Mouse (Mus musculus): Measurements from ENCODE around the gene Cops9.

Gene Cops9

GRCm38 (mm10) chr1:92613175-92613574 lies 28.6 kb downstream of the Cops9 start:
- ATAC-seq (ENCODE audit: insufficient number of reproducible peaks, low FRiP score, low TSS enrichment), result no peak

GRCm38 (mm10) chr1:92611008-92611407 lies 30.8 kb downstream of the Cops9 start:
- no peak for ATAC-seq (ENCODE audit: insufficient number of reproducible peaks, low FRiP score, low TSS enrichment)

GRCm38 (mm10) chr1:92607711-92608110 lies 34.1 kb downstream of the Cops9 start:
- ATAC-seq (ENCODE audit: insufficient number of reproducible peaks, low FRiP score, low TSS enrichment), result no peak

- ATAC-seq (ENCODE audit: insufficient number of reproducible peaks, low FRiP score, low TSS enrichment), result no peak
Observed at GRCm38 (mm10) chr1:92605482-92605881, 36.3 kb downstream of the Cops9 start, which contains the start of gene Olfr1410. Olfr1410 (plus strand) TSS chr1:92605782.

- no peak for ATAC-seq (ENCODE audit: insufficient number of reproducible peaks, low FRiP score, low TSS enrichment)
Observed at GRCm38 (mm10) chr1:92596019-92596418, 45.8 kb downstream of the Cops9 start.

GRCm38 (mm10) chr1:92594111-92594510 lies 47.7 kb downstream of the Cops9 start, which contains the start of gene Olfr1411:
Olfr1411 (plus strand) TSS chr1:92594411.
- ATAC-seq (ENCODE audit: insufficient number of reproducible peaks, low FRiP score, low TSS enrichment), result no peak

Data from cerebellum, adult (tissue).